Mouse (Mus musculus): Measurements from ENCODE around the gene Timm13. TPM values are rescaled to one million over a fixed set of nuclear protein-coding genes. Genes with fewer than 3 reads are reported as not detected.
A peak's percentile ranks its signal among the peaks of the same experiment; 100 is the strongest.

The Timm13 gene
- polyA plus RNA-seq, 1 experiment from 2014 or later, result 358 TPM

DNA sequence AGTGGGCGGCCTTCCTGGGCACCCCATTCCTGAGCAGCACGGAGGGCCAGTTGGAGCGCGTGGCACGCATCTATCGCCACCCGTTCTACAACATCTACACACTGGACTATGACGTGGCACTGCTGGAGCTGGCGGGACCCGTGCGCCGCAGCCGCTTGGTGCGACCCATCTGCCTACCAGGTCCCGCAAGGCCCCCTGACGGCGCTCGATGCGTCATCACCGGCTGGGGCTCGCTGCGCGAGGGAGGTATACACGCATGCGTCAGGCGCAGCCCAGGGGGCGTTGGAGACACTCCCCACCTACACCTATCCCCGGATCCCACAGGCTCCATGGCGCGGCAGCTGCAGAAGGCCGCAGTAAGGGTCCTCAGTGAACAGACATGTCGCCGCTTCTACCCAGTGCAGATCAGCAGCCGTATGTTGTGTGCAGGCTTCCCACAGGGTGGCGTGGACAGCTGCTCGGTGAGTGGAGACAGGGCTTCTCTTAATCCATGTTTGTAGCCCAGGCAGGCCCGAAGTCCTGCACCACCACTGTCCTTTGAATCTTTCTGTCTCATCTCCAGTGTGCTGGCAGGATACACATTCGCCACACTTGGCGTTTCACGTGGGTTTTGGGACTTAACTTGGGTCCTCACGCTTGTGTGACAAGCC, 2.8 kb downstream of the Timm13 start:
- Histone ChIP-seq H3K27me3 (replicated peaks; ENCODE audit: control insufficient read depth, insufficient read depth, low read length) (no peaks in the 10 kb centered on the region), H3K9me3 (ENCODE audit: control insufficient read depth) (no peaks in the 10 kb centered on the region), H3K27ac (ENCODE audit: low read depth, low read length) (no peak overlapping the region), H3K4me2 (replicated peaks; ENCODE audit: low read depth) (no peak overlapping the region), H3K36me3 (ENCODE audit: control insufficient read depth, insufficient read depth) (peaks cover 8% of the 10 kb centered on the region), H3K4me3 (ENCODE audit: low read depth, low read length) (no peak overlapping the region), H3K9ac (ENCODE audit: low read depth, low read length) (no peak overlapping the region), H3K4me1 (replicated peaks; ENCODE audit: control insufficient read depth, insufficient read depth, low read length) (peaks cover 11% of the 10 kb centered on the region)
- no peak for ATAC-seq
- 38% methylated on average over 41 of the region's 41 CpGs for WGBS
- TF ChIP-seq CTCF (IDR thresholded peaks at IDR 0.05; ENCODE audit: low read depth), result no peak

DNA sequence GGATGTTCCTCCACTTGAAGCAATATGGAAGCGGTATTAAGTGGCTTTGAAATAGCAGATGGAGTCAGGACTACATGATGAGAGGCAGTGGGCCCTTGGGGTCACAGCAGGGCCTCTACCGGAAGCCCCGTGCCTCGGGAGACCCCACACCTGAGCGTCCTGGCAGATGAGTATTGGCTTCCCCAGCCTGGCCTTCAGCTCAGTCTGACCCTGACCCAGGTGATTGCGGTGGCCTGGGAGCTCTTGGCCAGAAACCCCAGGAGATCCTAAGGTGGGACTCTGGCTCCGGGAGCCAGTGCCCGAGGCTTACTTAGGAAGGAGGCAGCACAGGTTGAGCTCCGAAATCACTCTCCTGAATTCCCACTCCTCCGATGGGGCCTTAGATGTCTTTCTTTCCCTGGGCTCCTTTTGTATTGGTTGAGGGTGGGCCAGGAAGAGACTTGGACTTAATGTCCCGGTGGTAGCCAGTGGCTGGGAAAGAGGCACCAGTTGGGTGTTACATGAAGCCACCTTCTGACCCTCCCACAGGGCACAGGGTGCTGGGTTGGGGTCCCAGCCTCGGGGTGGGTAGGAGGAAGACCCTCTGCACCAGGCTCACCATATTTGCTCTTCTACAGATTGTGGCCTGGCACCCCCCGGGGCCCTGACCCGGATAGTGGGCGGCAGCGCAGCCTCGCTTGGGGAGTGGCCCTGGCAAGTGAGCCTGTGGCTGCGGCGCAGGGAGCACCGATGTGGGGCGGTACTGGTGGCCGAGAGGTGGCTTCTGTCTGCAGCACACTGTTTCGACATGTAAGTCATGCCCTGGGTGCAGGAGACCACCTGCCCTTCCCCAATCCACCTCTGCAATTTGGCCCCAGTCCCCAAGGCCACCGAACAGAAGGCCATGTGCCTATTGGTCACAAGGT, 3.9 kb downstream of the Timm13 start:
- Histone ChIP-seq H3K4me3 (ENCODE audit: low read depth, low read length) (no peak overlapping the region), H3K9me3 (ENCODE audit: control insufficient read depth) (no peaks in the 10 kb centered on the region), H3K27me3 (replicated peaks; ENCODE audit: control insufficient read depth, insufficient read depth, low read length) (no peaks in the 10 kb centered on the region), H3K36me3 (ENCODE audit: control insufficient read depth, insufficient read depth) (peaks cover 8% of the 10 kb centered on the region; the same call in 1 of the 2 replicates), H3K27ac (ENCODE audit: low read depth, low read length) (no peak overlapping the region), H3K4me2 (replicated peaks; ENCODE audit: low read depth) (no peak overlapping the region), H3K9ac (ENCODE audit: low read depth, low read length) (no peak overlapping the region), H3K4me1 (replicated peaks; ENCODE audit: control insufficient read depth, insufficient read depth, low read length) (peaks cover 11% of the 10 kb centered on the region)
- WGBS, result 72% methylated on average over 24 of the region's 24 CpGs
- no peak for ATAC-seq
- no peak for TF ChIP-seq CTCF (IDR thresholded peaks at IDR 0.05; ENCODE audit: low read depth)

DNA sequence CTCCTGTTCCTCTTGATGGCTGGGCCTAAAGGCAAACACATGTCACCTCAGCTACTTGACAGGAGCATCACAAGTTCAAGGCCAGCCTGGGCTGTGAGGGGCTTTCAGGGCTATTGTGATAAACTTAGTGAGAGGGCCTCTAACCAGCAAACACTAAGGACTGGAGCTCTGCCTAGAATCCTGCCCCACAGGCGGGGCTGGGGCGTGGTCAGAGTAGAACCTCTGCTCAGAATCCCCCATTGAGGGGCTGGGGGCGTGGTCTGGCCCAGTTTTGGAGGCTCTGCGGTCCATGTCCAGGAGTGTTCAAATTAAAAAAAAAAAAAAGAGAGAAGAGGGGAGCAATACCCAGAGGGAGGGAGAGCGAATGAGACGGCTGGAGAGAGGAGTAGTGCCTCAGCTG, 5.1 kb downstream of the Timm13 start:
- TF ChIP-seq CTCF (IDR thresholded peaks at IDR 0.05; ENCODE audit: low read depth), result no peak
- H3K9ac ChIP-seq (ENCODE audit: low read depth, low read length), result no peak overlapping the region
- WGBS, result 79% methylated on average over 6 of the region's 6 CpGs

DNA sequence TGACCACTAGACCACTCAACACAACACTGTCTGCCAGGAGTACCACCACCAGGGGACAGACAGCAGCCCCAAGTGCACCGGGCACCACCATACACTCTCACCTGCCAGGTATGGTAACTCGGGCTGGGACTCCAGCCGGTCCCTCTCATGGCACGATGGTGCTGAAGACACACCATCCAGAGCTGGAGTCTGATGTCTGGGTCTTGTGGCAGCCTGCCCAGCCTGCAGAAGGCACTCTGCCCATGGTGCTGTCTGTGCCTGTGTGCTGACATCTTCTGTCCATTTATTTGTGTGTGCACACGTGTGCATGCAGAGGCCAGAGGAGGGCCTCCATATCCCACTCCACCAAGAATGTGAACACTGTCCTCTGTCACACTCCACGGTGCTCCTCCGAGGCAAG, 5.7 kb downstream of the Timm13 start:
- Histone ChIP-seq H3K4me3 (ENCODE audit: low read depth, low read length) (no peak overlapping the region), H3K36me3 (ENCODE audit: control insufficient read depth, insufficient read depth) (peaks cover 8% of the 10 kb centered on the region; the same call in 1 of the 2 replicates), H3K9me3 (ENCODE audit: control insufficient read depth) (no peaks in the 10 kb centered on the region), H3K27me3 (replicated peaks; ENCODE audit: control insufficient read depth, insufficient read depth, low read length) (peaks cover 4% of the 10 kb centered on the region; the same call in 1 of the 2 replicates), H3K9ac (ENCODE audit: low read depth, low read length) (no peak overlapping the region), H3K27ac (ENCODE audit: low read depth, low read length) (no peak overlapping the region), H3K4me1 (replicated peaks; ENCODE audit: control insufficient read depth, insufficient read depth, low read length) (peaks cover 8% of the 10 kb centered on the region), H3K4me2 (replicated peaks; ENCODE audit: low read depth) (no peak overlapping the region)
- ATAC-seq, result no peak
- 86% methylated on average over 7 of the region's 7 CpGs for WGBS
- TF ChIP-seq CTCF (IDR thresholded peaks at IDR 0.05; ENCODE audit: low read depth), result no peak

More for the DNA sequence above, 5.1 kb downstream of the Timm13 start:
- Histone ChIP-seq H3K36me3 (ENCODE audit: control insufficient read depth, insufficient read depth) (peaks cover 8% of the 10 kb centered on the region; the same call in 1 of the 2 replicates), H3K4me1 (replicated peaks; ENCODE audit: control insufficient read depth, insufficient read depth, low read length) (peaks cover 8% of the 10 kb centered on the region), H3K9me3 (ENCODE audit: control insufficient read depth) (no peaks in the 10 kb centered on the region), H3K4me2 (replicated peaks; ENCODE audit: low read depth) (no peak overlapping the region), H3K4me3 (ENCODE audit: low read depth, low read length) (no peak overlapping the region), H3K27me3 (replicated peaks; ENCODE audit: control insufficient read depth, insufficient read depth, low read length) (no peaks in the 10 kb centered on the region), H3K27ac (ENCODE audit: low read depth, low read length) (no peak overlapping the region)
- no peak for ATAC-seq

DNA sequence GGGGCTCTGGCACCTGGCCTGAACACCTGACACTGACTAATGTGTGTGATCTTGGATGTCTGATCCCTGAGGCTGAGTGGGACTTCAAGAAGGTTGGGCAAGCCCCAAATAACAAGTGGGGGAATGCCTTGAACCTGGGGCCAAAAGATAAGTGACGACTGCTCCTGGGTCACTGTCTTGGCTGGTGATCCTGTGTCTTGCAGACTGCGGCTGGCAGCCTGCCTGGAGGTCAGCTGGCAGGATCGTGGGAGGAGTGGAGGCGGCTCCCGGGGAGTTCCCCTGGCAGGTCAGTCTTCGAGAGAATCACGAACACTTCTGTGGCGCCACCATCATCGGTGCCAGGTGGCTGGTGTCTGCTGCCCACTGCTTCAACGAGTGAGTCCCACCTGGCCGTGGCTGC, 13.6 kb downstream of the Timm13 start:
- 57% methylated on average over 11 of the region's 11 CpGs for WGBS

DNA sequence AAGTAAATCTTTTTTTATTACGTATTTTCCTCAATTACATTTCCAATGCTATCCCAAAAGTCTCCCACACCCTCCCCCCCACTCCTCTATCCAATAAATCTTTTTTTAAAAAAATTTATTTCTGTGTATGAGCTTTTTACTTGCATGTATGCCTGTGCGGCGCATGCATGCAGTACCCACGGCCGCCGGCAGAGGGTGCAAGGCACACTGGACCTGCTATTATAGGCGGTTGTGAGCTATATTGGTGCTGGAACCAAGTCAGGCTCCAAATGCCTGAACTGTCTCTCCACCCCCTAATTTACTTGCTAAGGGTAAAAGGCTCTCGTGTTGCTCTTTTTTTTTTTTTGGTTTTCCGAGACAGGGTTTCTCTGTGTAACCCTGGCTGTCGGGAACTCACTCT, 19.5 kb downstream of the Timm13 start:
- Histone ChIP-seq H3K4me1 (replicated peaks; ENCODE audit: control insufficient read depth, insufficient read depth, low read length) (no peaks in the 10 kb centered on the region), H3K4me2 (replicated peaks; ENCODE audit: low read depth) (no peak overlapping the region), H3K27ac (ENCODE audit: low read depth, low read length) (no peak overlapping the region), H3K27me3 (replicated peaks; ENCODE audit: control insufficient read depth, insufficient read depth, low read length) (no peaks in the 10 kb centered on the region), H3K4me3 (ENCODE audit: low read depth, low read length) (no peak overlapping the region), H3K9me3 (ENCODE audit: control insufficient read depth) (no peaks in the 10 kb centered on the region), H3K9ac (ENCODE audit: low read depth, low read length) (no peak overlapping the region), H3K36me3 (ENCODE audit: control insufficient read depth, insufficient read depth) (no peaks in the 10 kb centered on the region)
- peak; percentile 81 for TF ChIP-seq CTCF (IDR thresholded peaks at IDR 0.05; ENCODE audit: low read depth)
- ATAC-seq, result no peak
- WGBS, result 24% methylated on average over 10 of the region's 10 CpGs

More for the DNA sequence above, 13.6 kb downstream of the Timm13 start:
- H3K9ac ChIP-seq (ENCODE audit: low read depth, low read length), result no peak overlapping the region
- no peaks in the 10 kb centered on the region for H3K4me1 ChIP-seq (replicated peaks; ENCODE audit: control insufficient read depth, insufficient read depth, low read length)
- no peak overlapping the region for H3K4me2 ChIP-seq (replicated peaks; ENCODE audit: low read depth)
- peaks cover 15% of the 10 kb centered on the region for H3K27me3 ChIP-seq (replicated peaks; ENCODE audit: control insufficient read depth, insufficient read depth, low read length)
- H3K27ac ChIP-seq (ENCODE audit: low read depth, low read length), result no peak overlapping the region
- H3K9me3 ChIP-seq (ENCODE audit: control insufficient read depth), result no peaks in the 10 kb centered on the region
- no peak for TF ChIP-seq CTCF (IDR thresholded peaks at IDR 0.05; ENCODE audit: low read depth)
- no peak overlapping the region for H3K4me3 ChIP-seq (ENCODE audit: low read depth, low read length)
- ATAC-seq, result no peak
- H3K36me3 ChIP-seq (ENCODE audit: control insufficient read depth, insufficient read depth), result no peaks in the 10 kb centered on the region

Data from intestine, postnatal 0 days (tissue).